Mouse (Mus musculus) cerebellum, postnatal 10 days (tissue): ENCODE measurements around the gene Grip1.

Experiments used
- DNase-seq, 2 experiments: peaks; one replicate each; pipeline ENCODE4 v3.0.0; 2021; ENCODE audit warnings: mixed read lengths in 2 of 2

The Grip1 gene

GRCm38 (mm10) chr10:119453431-119454105, at the start of gene Grip1:
Grip1 (plus strand) TSS chr10:119453830.
- DNase-seq = peak; percentile 76 to 82

- DNase-seq = no peak
These were observed 48.5 kb upstream of the Grip1 start for GRCm38 (mm10) chr10:119405103-119405502.

DNA sequence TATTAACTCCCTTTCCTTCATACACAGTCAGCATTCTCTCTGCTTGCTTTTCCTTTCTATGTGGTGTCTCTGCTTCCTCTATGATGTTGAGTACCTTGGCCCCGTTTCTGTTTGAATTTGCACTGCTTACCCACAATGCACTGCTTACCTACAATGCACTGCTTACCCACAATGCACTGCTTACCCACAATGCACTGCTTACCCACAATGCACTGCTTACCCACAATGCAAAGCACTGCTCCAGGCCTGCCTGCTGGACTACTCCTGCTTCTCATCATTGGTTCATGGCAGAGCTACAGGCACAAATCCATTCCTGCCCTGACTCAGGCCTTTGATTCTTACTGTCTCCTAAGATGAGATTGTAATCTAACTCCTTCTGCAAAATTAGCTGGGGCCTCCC, 48.0 kb upstream of the Grip1 start:
- DNase-seq = no peak

- no peak for DNase-seq
These were observed 45.3 kb upstream of the Grip1 start for GRCm38 (mm10) chr10:119408327-119408726.

DNA sequence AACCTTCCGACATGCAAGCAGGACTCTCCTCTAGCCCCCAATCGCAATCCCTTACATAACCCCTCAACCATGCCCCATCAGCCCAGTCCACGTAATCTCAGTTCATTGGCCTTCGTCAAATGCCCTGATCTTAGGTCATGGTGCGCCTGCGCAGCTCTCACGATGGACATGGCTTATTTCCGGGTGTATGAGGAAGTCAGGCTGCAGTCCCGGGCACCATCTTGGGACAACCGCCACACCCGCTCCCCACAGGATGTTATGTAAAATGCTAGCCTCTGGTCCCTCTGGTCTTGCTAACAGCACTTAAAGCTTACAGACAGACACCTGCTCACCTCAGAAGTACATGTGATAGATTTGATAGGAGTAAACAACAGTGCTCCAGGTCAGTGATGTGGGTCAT, 40.4 kb upstream of the Grip1 start:
- DNase-seq = no peak

DNA sequence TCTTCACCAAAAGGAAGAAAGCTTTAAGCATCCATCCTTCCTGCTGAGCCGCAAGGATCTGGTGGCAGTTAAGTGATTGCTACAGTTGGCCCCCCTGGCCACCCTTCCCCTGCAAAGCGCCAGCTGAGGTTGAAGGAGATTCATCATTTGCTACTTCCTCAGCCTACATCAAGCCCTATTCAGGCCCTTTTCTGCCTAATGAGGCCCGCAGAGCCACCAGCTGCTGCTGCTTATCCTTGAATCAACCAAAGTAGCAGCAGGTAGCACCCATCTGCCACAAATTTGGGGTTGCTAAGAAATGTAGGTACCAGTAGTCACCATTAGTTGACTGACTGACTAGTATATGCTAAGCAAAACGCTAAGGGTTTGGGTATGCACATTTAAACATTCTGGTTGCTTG, 38.5 kb upstream of the Grip1 start:
- DNase-seq = peak; percentile 74

- DNase-seq = no peak
These were observed 32.2 kb upstream of the Grip1 start for GRCm38 (mm10) chr10:119421418-119421817.

GRCm38 (mm10) chr10:119423821-119424534, 29.7 kb upstream of the Grip1 start:
- DNase-seq = peak in 1 of 2 experiments; percentile 27

- DNase-seq = no peak
These were observed 26.0 kb upstream of the Grip1 start for GRCm38 (mm10) chr10:119427653-119428052.

- DNase-seq = peak; percentile 65 to 74
These were observed 25.5 kb upstream of the Grip1 start for GRCm38 (mm10) chr10:119428106-119428505.

DNA sequence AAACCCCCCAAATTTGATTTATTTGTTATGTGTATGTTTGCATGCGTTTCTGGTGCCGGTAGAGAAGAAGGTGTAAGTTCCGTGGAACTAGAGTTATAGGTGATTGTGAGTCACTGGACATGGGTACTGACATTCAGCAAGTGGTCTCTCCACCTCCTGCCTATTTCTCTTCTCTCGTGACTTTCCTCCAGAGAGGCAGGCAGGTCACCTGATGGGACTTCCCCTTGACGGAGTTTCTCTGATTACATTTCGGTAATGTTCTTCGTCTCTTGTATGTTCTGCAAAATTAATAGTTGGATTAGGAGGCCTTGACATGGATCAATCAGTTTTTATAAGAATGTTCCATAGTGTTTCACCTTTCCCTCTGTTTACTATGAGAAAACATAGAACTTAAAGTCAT, 23.4 kb upstream of the Grip1 start:
- DNase-seq = no peak

DNA sequence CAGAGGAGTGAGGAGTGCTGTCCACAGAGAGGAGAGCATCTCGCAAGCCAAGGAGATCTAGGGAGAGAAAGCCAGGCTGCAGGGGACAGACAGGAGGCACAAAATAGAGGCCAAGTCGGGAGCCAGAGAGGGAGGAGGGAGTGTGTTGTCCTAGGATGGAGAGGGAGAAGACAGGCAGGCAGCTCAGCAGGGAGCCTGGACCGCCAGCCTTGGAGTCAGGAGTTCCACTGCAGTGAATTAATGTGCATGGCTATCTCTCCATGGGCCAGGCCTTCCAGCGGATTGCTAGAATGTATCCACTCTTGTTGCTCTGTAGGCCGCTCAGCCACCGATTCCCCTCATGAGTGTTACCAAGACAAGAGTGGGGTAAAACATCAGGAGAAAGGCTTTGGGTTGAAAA, 21.8 kb upstream of the Grip1 start:
- DNase-seq = peak; percentile 46 to 74

DNA sequence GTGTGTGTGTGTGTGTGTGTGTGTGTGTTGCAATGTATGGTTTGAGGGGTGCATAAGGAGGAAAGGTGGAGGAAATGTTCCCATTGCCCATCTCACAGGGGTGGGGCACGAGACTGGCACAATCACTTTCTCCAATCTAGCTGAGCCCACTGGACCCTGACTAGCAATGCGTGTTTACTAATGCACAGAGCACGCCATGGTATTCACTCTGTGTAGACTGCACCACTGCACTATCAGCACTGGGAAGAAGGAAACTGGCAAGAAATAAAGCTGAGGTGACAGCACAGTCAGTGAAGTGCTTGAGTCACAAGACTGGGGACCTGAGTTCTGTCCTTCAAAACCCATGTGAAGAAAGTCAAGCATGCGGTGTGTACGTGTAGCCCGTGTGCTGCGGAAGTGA, 17.8 kb upstream of the Grip1 start:
- no peak for DNase-seq

GRCm38 (mm10) chr10:119437319-119437718, 16.3 kb upstream of the Grip1 start:
- DNase-seq = no peak

GRCm38 (mm10) chr10:119441743-119442142, 11.9 kb upstream of the Grip1 start:
- no peak for DNase-seq

DNA sequence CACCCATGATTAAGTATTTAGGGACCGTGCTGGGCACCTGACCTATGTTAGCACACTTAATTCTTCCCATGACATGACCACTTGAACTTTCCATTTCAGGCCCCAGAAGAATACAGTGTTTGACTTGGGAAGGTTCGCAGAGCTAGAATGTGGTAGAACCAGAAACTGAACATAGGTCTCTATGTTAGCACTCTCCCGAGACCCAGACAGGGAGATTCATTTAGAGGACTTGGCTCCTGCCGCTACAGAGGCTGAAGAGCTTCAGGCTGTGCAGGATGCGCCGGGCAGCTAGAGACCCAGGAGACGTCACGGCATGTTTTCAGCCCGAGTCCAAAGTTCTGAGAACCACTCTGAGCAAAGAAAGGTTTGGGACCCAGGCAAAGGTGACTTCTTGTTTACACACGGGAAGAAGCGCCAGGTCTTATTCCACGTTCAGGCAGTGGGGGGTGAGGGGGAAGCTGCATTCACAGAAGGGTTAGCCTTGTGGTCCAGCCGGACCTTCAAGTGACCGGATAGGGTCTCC, 6.2 kb upstream of the Grip1 start:
- DNase-seq = no peak

GRCm38 (mm10) chr10:119447930-119448329, 5.7 kb upstream of the Grip1 start:
- DNase-seq = no peak

- peak; percentile 23 to 32 for DNase-seq
These were observed 932 bp upstream of the Grip1 start for GRCm38 (mm10) chr10:119452698-119453097.

GRCm38 (mm10) chr10:119454106-119454667, 557 bp downstream of the Grip1 start:
- peak; percentile 65 to 70 for DNase-seq

GRCm38 (mm10) chr10:119454668-119455542, 1.3 kb downstream of the Grip1 start:
- DNase-seq = peak; percentile 48 to 52

GRCm38 (mm10) chr10:119455543-119455940, 1.9 kb downstream of the Grip1 start:
- DNase-seq = no peak

GRCm38 (mm10) chr10:119457121-119457520, 3.5 kb downstream of the Grip1 start:
- DNase-seq = no peak

GRCm38 (mm10) chr10:119458991-119459390, 5.4 kb downstream of the Grip1 start:
- no peak for DNase-seq
